Mouse (Mus musculus) kidney, embryonic 14.5 days (tissue): ENCODE measurements around the gene Casc4. TPM values are rescaled to one million over a fixed set of nuclear protein-coding genes. Genes with fewer than 3 reads are reported as not detected.

Experiments
- ATAC-seq: fragments of 200-750 bp; cut with Nextera tagmentation; 2 replicates; pipeline ENCODE4 v1.8.0; 2017; ENCODE audit warnings: moderate number of reproducible peaks, mild to moderate bottlenecking, moderate TSS enrichment, moderate library complexity; ENCODE audit not compliant: low FRiP score, low TSS enrichment
- H3K27ac ChIP-seq: fragments of 300-500 bp; sonication (generic); 2 replicates; pipeline ENCODE4 v1.5.1; 2014; ENCODE audit warnings: low read depth, mild to moderate bottlenecking, low read length, moderate library complexity, mixed read lengths
- H3K27me3 ChIP-seq: fragments of 300-500 bp; sonication (generic); 2 replicates; pipeline ENCODE4 v1.6.1; 2014; ENCODE audit warnings: mild to moderate bottlenecking, low read length; ENCODE audit not compliant: control insufficient read depth, insufficient read depth
- H3K36me3 ChIP-seq: fragments of 300-500 bp; sonication (generic); 2 replicates; pipeline ENCODE4 v1.6.1; 2014; ENCODE audit warnings: low read length, mixed read lengths; ENCODE audit not compliant: control insufficient read depth, insufficient read depth
- H3K4me1 ChIP-seq: fragments of 300-500 bp; sonication (generic); 2 replicates; pipeline ENCODE4 v1.6.1; 2014; ENCODE audit warnings: low read length, mixed read lengths; ENCODE audit not compliant: control insufficient read depth, insufficient read depth
- H3K4me2 ChIP-seq: fragments of 300-500 bp; sonication (generic); replicated peaks from 2 replicates; pipeline ENCODE4 v1.6.1; 2014; ENCODE audit warnings: low read depth, mild to moderate bottlenecking, low read length
- H3K4me3 ChIP-seq: fragments of 300-500 bp; sonication (generic); 2 replicates; pipeline ENCODE4 v1.5.1; 2014; ENCODE audit warnings: mild to moderate bottlenecking, low read length
- H3K9ac ChIP-seq: fragments of 300-500 bp; sonication (generic); 2 replicates; pipeline ENCODE4 v1.6.1; 2014; ENCODE audit warnings: low read depth, mild to moderate bottlenecking, low read length, moderate library complexity
- H3K9me3 ChIP-seq: fragments of 300-500 bp; sonication (generic); 2 replicates; pipeline ENCODE4 v1.6.1; 2016; ENCODE audit warnings: low read length; ENCODE audit not compliant: control insufficient read depth
- WGBS: fragments of 180-500 bp; shearing (Covaris S2); extraction: QIAGEN DNeasy Blood & Tissue Kit; methylation state at CpG from one replicate; pipeline ENCODE4 v1.1.7; 2014; 5-methylcytosine and 5-hydroxymethylcytosine counted together
- polyA plus RNA-seq: library from polyadenylated mRNA; unstranded; fragments of >200 nt; fragmentation: Nextera tagmentation; extraction: Ambion mirVana; gene quantifications from 2 replicates; pipeline ENCODE4 v1.2.1, GENCODE M21; 2014

Gene Casc4
- polyA plus RNA-seq, 1 experiment from 2014 or later = 25.5 TPM

DNA sequence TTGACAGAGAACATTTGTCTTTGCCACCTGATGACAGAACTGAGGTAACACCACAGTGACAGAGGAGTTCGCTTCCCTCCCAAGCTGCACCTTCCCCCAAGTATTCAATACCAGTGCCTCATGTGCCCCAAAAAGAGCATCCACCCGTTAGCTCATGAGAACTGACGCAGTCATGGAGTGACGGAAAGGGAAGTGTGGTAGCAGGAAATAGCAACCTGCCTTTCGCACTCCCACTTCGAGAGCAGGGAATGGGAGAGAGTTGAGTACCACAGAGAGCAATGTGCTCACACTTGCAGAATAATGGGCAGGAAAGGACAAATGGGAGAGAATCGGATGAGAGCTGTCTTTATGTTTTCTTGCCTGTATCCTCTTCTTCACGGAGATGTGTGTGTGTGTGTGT lies 20.7 kb upstream of the Casc4 start:
- Histone ChIP-seq H3K27me3 (no peaks in the 10 kb centered on the region), H3K4me3 (no peak overlapping the region), H3K9ac (no peak overlapping the region), H3K4me2 (no peak overlapping the region), H3K9me3 (no peaks in the 10 kb centered on the region), H3K27ac (no peak overlapping the region), H3K4me1 (no peaks in the 10 kb centered on the region), H3K36me3 (no peaks in the 10 kb centered on the region)
- 63% methylated on average over 8 of the region's 8 CpGs for WGBS
- ATAC-seq = no peak

DNA sequence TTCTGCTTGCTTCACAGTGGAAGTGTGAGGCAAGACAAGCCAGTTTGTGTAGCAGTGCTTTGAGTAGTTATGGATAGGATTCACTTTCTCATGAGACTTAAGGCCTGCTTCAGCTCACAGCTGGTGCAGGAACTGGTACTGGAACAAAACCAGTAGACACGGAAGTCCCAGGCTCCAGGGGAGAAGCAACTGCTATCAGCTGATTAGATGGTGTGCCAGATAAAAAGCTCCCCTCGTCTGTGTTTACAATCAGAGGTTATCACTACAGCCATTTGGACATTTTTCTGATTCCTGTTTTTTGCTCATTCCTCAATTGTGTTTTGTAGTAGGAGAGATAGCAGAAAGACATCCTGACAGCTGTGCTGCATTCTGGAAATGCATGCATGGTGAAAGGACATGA lies 14.7 kb upstream of the Casc4 start:
- Histone ChIP-seq H3K4me3 (no peak overlapping the region), H3K27me3 (no peaks in the 10 kb centered on the region), H3K4me1 (no peaks in the 10 kb centered on the region), H3K36me3 (no peaks in the 10 kb centered on the region), H3K4me2 (no peak overlapping the region), H3K27ac (no peak overlapping the region), H3K9me3 (no peaks in the 10 kb centered on the region), H3K9ac (no peak overlapping the region)
- WGBS = 66% methylated on average over 2 of the region's 2 CpGs
- ATAC-seq = no peak

DNA sequence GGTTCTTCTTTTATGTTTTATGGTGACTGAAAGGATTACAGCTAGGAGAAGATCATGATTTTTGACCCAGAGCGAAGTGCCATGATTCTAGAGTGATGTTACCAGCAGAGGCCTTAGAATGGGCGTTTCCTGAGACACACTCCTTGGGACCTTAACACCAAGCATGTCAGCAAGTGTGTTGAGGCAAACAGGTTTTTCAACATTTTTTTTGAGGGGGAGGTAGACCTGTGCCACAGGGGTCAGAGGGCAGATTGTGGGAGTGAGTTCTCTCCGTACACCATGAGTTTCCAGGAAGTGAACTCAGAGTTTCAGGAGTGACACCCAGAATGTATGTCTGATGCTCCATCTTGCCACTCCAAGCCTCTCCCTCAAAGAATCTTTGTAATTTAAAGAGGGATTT lies 12.8 kb upstream of the Casc4 start:
- Histone ChIP-seq H3K4me3 (no peak overlapping the region), H3K4me1 (no peaks in the 10 kb centered on the region), H3K4me2 (no peak overlapping the region), H3K27ac (no peak overlapping the region), H3K36me3 (no peaks in the 10 kb centered on the region), H3K27me3 (no peaks in the 10 kb centered on the region), H3K9ac (no peak overlapping the region), H3K9me3 (no peaks in the 10 kb centered on the region)
- 53% methylated on average over 3 of the region's 3 CpGs for WGBS
- no peak for ATAC-seq

DNA sequence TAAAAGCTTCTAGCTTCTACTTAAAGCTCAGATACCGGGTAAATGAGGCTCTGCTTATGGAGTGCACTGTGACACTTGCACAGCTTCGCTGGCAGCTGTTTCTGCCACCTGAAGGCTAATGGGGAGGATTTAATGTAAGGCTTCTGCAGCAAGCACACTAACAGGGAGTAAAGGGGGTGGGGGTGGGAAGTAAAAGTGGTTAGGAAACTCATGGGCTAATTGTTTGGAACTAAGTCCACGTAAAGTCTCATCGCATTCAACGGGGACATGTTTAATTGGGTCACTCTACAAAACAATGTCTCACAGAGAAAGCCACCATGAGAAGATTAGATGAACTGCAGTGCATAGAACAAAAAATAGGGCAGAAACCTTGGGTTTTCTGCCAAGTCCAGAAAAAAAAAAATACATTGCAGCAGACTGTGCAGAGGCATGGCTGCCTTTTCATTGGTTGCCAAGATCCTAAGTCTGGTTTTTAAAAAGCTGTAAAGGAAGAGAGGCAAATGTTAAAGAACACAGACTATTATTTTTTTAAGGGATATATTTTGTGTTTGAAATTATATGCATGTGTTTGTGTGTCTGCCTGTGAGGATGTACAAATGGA lies 7.3 kb upstream of the Casc4 start:
- Histone ChIP-seq H3K9me3 (no peaks in the 10 kb centered on the region), H3K4me2 (no peak overlapping the region), H3K27ac (no peak overlapping the region), H3K36me3 (no peaks in the 10 kb centered on the region), H3K4me3 (no peak overlapping the region), H3K4me1 (no peaks in the 10 kb centered on the region), H3K9ac (no peak overlapping the region), H3K27me3 (no peaks in the 10 kb centered on the region)
- ATAC-seq = no peak
- 76% methylated on average over 5 of the region's 5 CpGs for WGBS

DNA sequence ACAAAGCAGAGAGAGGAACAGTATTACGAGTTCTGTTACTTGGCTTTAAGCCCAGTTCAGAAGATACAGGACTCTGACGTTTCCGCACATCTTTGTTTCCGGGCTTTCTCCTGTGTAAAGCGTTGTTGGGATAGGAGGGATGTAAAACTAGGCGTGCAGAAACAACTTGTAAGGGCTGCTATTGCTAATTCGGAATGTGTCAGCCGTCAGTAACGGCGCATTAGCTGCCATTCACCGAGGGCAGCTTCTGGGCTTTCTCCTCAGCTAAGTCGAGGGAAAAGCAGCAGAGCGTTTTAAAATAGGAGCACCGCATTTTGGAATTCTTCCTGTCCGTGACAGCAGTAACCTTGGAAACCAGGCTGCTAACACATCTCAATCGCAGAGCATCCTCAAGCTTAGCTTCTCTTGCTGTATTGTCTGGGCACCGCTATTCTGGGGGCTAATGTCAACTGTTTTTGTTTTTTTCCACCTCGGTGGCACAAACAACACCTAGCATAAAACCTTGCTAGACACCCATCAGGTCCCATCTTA lies 634 bp upstream of the Casc4 start:
- H3K4me1 ChIP-seq = peaks cover 6% of the 10 kb centered on the region; the same call in 1 of the 2 replicates
- peak overlapping the region; percentile 82 for H3K4me3 ChIP-seq
- 2% methylated on average over 18 of the region's 18 CpGs for WGBS
- no peaks in the 10 kb centered on the region for H3K9me3 ChIP-seq
- peak overlapping the region; percentile 91 for H3K4me2 ChIP-seq
- H3K9ac ChIP-seq = peak overlapping the region; percentile 87
- H3K36me3 ChIP-seq = no peaks in the 10 kb centered on the region
- no peak for ATAC-seq
- no peaks in the 10 kb centered on the region for H3K27me3 ChIP-seq
- H3K27ac ChIP-seq = peak overlapping the region; percentile 47; the same call in 1 of the 2 replicates

DNA sequence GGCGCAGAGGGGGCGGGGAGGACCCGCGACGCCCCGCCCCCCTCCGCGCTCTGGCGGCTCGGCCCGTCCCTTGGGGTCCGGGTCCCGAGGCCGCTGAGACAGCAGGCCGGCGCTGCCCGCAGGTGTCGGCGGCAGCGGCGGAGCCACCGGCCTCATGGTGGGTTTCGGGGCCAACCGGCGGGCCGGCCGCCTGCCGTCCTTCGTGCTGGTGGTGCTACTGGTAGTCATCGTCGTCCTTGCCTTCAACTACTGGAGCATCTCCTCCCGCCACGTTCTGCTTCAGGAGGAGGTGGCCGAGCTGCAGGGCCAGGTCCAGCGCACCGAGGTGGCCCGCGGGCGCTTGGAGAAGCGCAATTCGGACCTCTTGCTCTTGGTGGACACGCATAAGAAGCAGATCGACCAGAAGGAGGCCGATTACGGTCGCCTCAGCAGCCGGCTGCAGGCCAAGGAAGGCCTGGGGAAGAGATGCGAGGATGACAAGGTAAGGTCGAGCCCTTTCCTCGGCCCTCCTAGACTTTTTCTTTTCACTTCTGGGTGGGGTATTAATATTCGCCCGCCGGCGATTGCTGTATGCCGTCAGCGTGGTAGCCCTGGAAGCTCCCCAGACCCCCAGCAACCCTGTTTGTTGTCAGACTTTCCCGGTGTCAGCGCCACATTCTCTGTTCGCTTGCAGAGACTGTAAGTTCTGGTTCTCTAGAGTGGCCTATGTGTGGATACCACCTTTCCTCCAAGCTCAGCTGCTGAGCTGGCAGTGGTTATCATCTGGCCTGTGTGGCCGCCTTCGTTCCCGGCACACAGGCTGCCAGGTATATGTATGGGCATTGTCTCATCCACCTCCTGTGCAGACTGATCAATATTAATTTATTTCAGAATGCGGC lies 520 bp downstream of the Casc4 start:
- no peaks in the 10 kb centered on the region for H3K27me3 ChIP-seq
- peak overlapping the region; percentile 56 for H3K27ac ChIP-seq
- H3K36me3 ChIP-seq = no peaks in the 10 kb centered on the region
- peak overlapping the region; percentile 87 for H3K9ac ChIP-seq
- ATAC-seq = peak; percentile 74; the same call in 1 of the 2 replicates
- H3K4me3 ChIP-seq = peak overlapping the region; percentile 82
- 1% methylated on average over 54 of the region's 63 CpGs for WGBS
- no peaks in the 10 kb centered on the region for H3K9me3 ChIP-seq
- peak overlapping the region; percentile 91 for H3K4me2 ChIP-seq
- peaks cover 6% of the 10 kb centered on the region; the same call in 1 of the 2 replicates for H3K4me1 ChIP-seq

DNA sequence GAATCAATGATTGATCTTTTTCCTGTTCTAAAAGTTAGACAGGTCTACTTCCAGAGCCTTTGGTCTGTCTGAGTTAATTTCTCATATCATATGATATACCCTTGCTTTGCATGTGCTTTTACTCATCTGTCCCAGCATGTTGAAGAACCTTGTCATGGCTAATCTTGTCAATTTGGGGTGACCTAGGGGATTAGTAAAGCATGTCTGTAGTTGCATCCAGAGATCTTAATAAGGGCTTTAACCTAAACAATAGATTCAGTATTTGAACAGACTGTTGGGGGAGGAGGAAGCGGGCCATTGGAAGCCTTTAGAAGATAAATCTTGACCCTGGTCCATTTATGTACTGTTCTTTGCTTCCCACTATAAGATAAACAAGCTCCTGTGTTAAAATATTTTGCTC lies 12.7 kb downstream of the Casc4 start:
- 75% methylated on average over 1 of the region's 1 CpGs for WGBS
- no peaks in the 10 kb centered on the region for H3K4me1 ChIP-seq
- H3K27ac ChIP-seq = no peak overlapping the region
- H3K4me2 ChIP-seq = no peak overlapping the region
- H3K27me3 ChIP-seq = no peaks in the 10 kb centered on the region
- no peak for ATAC-seq
- no peaks in the 10 kb centered on the region for H3K36me3 ChIP-seq
- H3K9me3 ChIP-seq = no peaks in the 10 kb centered on the region
- H3K9ac ChIP-seq = no peak overlapping the region
- H3K4me3 ChIP-seq = no peak overlapping the region

DNA sequence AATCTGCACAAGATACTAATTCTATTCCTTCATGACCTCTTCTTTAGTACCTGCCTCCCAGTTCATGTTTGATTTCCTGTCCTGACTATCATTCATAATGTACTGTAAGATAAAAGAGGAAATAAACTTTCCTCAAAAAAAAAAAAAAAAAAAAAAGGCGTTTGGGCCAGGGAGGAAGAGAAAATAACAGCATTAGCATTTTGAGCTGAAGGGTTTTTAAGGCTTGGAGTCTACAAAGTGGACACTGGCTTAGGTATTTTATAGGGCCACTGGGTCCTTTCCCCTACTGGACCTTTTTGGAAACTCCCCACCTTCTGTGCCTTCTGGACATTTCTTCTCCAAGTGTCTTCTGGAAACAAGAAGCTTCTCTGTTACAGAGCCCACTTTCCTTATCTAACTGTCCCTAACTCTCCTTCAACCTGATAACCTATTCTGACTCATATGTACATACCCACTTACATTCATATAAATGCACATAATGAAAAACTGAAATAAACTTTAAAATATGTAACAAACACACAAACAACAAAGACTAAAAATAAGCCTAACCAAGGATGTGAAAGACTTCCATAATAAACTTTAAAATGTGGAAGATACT lies 18.8 kb downstream of the Casc4 start:
- WGBS = 50% methylated on average over 1 of the region's 1 CpGs
- Histone ChIP-seq H3K27me3 (no peaks in the 10 kb centered on the region), H3K9ac (no peak overlapping the region), H3K4me1 (peaks cover 3% of the 10 kb centered on the region; the same call in 1 of the 2 replicates), H3K36me3 (no peaks in the 10 kb centered on the region), H3K9me3 (no peaks in the 10 kb centered on the region), H3K4me3 (no peak overlapping the region), H3K27ac (no peak overlapping the region), H3K4me2 (no peak overlapping the region)
- ATAC-seq = no peak
